Mouse (Mus musculus) granulocyte monocyte progenitor cell, adult 5-6 weeks (primary cell): ENCODE measurements around the gene Eno2. TPM values are rescaled to one million over a fixed set of nuclear protein-coding genes. Genes with fewer than 3 reads are reported as not detected.

ENCODE experiments used
- ATAC-seq: replicated peaks from 2 replicates; pipeline ENCODE4 v1.8.0; 2016; ENCODE audit warnings: mild to moderate bottlenecking, moderate TSS enrichment, inconsistent platforms; ENCODE audit not compliant: poor library complexity, severe bottlenecking
- total RNA-seq, 2 experiments: library from RNA; stranded (forward) in 1 of 2; stranded (reverse) in 1 of 2; fragments of 200-712, 200-1000 nt in 1 of 2; fragments of >200 nt in 1 of 2; fragmentation: Nextera tagmentation in 1 of 2; gene quantifications; 2 replicates each; pipeline ENCODE4 v1.2.3; 2014 to 2017

Eno2 gene
- total RNA-seq, 2 experiments from 2014 or later: not detected

GRCm38 (mm10) chr6:124767920-124768703 is 1.4 kb downstream of the Eno2 start:
- ATAC-seq: peak; percentile 28

GRCm38 (mm10) chr6:124767536-124767919 is 1.9 kb downstream of the Eno2 start:
- ATAC-seq: no peak

- ATAC-seq: no peak
Measured at GRCm38 (mm10) chr6:124765951-124766350, 3.5 kb downstream of the Eno2 start.

- peak; percentile 87 for ATAC-seq
Measured at GRCm38 (mm10) chr6:124759259-124759658, 10.2 kb downstream of the Eno2 start.

- no peak for ATAC-seq
Measured at GRCm38 (mm10) chr6:124758849-124759232, 10.6 kb downstream of the Eno2 start.

GRCm38 (mm10) chr6:124757909-124758848 is 11.3 kb downstream of the Eno2 start:
- no peak for ATAC-seq

GRCm38 (mm10) chr6:124757351-124757880 is 12.1 kb downstream of the Eno2 start:
- no peak for ATAC-seq

GRCm38 (mm10) chr6:124756652-124757350 is 12.7 kb downstream of the Eno2 start:
- ATAC-seq: peak; percentile 47

- peak; percentile 47 for ATAC-seq
Measured at GRCm38 (mm10) chr6:124755831-124756595, 13.5 kb downstream of the Eno2 start, which contains the start of the genes Gm45234 and Atn1. Gene Gm45234 (minus strand): TSS chr6:124756021. Gene Atn1 (minus strand): TSS chr6:124756524.

- ATAC-seq: no peak
Measured at GRCm38 (mm10) chr6:124755306-124755705, 14.2 kb downstream of the Eno2 start.

- no peak for ATAC-seq
Measured at GRCm38 (mm10) chr6:124753861-124754260, 15.6 kb downstream of the Eno2 start.

- ATAC-seq: no peak
Measured at GRCm38 (mm10) chr6:124750405-124750804, 19.1 kb downstream of the Eno2 start.

GRCm38 (mm10) chr6:124746654-124747632 is 22.5 kb downstream of the Eno2 start:
- ATAC-seq: no peak

- ATAC-seq: no peak
Measured at GRCm38 (mm10) chr6:124746296-124746605, 23.2 kb downstream of the Eno2 start.

GRCm38 (mm10) chr6:124745490-124746295 is 23.8 kb downstream of the Eno2 start:
- peak; percentile 67 for ATAC-seq

- ATAC-seq: no peak
Measured at GRCm38 (mm10) chr6:124744755-124745321, 24.6 kb downstream of the Eno2 start.

GRCm38 (mm10) chr6:124743647-124744046 is 25.8 kb downstream of the Eno2 start:
- no peak for ATAC-seq
